Mouse (Mus musculus) layer of hippocampus, adult 2 months (tissue): ENCODE measurements around the gene Atp6v0b. TPM values are rescaled to one million over a fixed set of nuclear protein-coding genes. Genes with fewer than 3 reads are reported as not detected.

Experiments
- DNase-seq, 2 experiments: peaks; one replicate each; pipeline ENCODE4 v3.0.0; 2022; ENCODE audit warnings: low spot score in 2 of 2
- H3K27ac ChIP-seq: fragments of 200-600 bp; 2 replicates; pipeline ENCODE4 v1.8.1; 2022
- H3K4me3 ChIP-seq: fragments of 200-600 bp; 2 replicates; pipeline ENCODE4 v1.8.1; 2022; ENCODE audit warnings: mild to moderate bottlenecking
- CTCF ChIP-seq: fragments of 200-600 bp; conservative IDR thresholded peaks from 2 replicates; pipeline ENCODE4 v1.8.1; 2022; ENCODE audit warnings: antibody characterized with exemption, mild to moderate bottlenecking, moderate library complexity
- total RNA-seq, 2 experiments: library from RNA; stranded (reverse); gene quantifications; 2 replicates each; pipeline ENCODE4 v1.2.3; 2021

Gene Atp6v0b
- total RNA-seq, 2 experiments from 2014 or later, result 411 to 424 TPM

DNA sequence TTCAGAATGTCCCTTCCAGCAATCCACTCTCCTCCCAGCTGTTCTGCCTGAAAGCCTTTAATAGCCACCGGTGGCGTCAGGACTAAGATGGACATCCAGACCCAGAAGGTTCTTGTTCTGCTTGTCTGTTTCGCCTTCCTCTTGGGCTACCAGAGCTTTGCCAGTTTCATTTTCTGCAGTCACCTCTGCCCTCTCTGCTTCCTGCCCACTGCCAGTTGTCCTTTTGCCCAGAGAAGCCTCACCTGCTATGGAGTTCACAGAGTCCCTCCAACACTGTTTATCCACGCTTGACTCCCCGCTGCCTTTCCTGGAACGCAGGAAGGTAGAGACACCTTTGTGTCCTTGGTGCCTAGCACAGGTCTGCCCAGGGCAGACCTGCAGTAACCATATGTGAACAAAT lies 47.8 kb downstream of the Atp6v0b start:
- Histone ChIP-seq H3K27ac (no peak overlapping the region), H3K4me3 (no peak overlapping the region)
- TF ChIP-seq CTCF, result no peak
- DNase-seq, result no peak

DNA sequence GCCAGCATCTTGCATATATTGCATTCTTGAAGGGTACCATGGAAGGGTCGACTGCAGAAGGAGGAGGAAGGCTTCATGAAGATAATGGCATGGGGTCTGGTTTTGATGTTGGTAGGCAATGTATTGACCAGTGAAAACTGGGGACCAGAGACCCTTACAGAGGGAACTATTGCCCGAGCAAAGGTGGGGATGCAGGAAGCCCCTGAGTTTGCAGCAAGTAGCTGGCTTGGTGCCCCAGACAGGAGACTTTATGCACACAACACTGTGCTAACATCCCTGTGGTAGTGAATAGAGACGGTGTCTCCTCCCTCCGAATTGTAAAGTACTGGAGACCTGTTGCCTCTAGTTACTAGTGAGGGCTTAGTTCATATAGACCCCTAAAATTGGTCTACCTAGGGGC lies 49.9 kb downstream of the Atp6v0b start:
- DNase-seq, result no peak
- Histone ChIP-seq H3K4me3 (no peak overlapping the region), H3K27ac (no peak overlapping the region)
- TF ChIP-seq CTCF, result no peak

DNA sequence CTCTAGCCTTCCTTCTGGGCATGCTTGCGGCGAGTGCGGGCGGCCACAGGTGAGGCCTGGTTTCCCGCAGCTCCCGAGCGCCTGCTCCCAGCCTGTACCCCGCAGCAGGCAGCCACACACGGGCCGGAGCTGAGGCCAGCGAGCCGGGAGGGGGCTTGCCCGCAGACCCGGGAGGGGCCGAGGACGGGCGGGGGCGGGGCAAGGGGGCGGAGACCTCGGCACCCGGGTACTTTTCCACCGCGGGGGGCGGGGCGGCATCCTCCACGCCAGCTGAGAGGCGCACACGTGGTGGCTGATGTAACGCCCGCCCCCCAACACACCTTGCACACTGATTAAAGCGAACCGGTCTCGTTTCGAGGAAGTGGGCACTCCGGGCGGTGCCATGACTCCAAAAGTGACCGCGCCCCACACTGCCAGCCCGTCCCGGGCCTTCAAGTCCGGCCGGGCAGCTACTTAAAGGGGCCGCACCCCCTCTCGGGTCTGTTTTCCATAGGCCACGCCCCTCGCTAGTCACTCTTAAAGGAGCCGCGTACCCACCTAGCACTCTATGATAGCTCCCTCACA lies 50.8 kb downstream of the Atp6v0b start:
- TF ChIP-seq CTCF, result no peak
- peak; percentile 83 to 84 for DNase-seq
- peak overlapping the region; percentile 95 for H3K27ac ChIP-seq
- peak overlapping the region; percentile 77 for H3K4me3 ChIP-seq

DNA sequence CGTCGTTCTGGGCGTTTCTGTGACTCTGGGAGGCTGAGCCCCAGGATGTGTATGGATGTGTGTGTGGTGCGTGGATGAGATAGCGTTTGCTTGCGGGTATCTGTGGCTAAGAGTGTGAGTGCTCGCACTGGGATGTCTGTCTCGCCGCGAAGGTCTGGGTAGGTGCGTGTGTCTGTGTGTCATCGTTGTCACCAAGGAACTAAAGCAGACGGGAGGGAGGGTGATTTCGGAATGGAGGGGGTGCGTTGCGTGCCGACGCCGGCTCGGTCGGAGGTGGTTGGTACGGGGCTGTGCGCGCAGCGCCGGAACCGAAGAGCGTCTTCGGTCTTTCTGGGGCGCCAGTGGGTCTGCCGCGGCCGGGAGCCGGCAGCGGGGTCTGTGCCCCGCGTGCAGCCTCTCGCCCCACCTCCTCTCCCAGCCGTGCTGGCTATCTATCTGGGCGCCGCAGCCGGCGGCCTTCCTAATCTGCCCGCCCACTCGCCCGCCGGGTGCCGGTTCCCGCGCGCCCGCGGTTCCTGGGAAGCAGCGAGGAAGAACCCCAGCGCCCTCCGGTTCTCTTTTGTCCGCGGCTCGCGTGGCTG lies 51.5 kb downstream of the Atp6v0b start:
- peak; percentile 59 to 60 for DNase-seq
- no peak for TF ChIP-seq CTCF
- H3K27ac ChIP-seq, result peak overlapping the region; percentile 95
- peak overlapping the region; percentile 77 for H3K4me3 ChIP-seq

DNA sequence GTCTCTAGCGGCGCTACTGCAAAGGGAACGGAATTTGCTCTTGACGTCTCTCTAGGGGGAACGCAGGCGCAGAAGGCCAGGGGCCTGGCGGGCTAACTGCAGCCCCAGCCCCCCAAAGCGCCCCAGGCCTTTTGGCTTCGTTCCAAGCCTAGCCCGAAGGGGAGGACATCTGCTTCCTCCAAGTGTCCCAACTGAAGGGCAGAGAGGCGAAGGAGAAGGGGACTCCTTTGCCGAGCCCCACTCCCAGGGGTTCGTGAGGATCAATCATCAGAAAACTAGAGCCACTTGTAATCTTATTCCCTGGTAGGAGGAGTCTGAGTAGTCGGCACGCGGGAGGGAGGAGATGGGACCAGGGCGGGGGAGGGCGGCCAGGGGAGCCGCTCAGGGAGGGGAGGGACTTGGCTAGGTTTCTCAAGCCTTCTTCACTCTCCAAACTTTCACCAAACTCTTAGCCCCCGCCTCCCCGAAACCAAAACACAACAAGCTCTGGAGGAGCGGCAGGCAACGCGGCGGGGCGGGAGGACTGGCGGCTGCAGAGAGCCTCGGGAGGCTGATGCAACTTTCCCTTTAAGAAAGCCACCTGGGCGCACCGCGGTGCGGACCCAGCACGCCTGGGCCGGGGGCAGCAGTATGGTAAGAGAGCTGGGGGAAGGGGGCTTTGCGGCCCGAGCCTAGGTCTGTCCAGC lies 52.1 kb downstream of the Atp6v0b start:
- DNase-seq, result peak in 1 of 2 experiments; percentile 39
- peak overlapping the region; percentile 95 for H3K27ac ChIP-seq
- no peak; the same call in 1 of the 2 replicates for TF ChIP-seq CTCF
- peak overlapping the region; percentile 77 for H3K4me3 ChIP-seq

DNA sequence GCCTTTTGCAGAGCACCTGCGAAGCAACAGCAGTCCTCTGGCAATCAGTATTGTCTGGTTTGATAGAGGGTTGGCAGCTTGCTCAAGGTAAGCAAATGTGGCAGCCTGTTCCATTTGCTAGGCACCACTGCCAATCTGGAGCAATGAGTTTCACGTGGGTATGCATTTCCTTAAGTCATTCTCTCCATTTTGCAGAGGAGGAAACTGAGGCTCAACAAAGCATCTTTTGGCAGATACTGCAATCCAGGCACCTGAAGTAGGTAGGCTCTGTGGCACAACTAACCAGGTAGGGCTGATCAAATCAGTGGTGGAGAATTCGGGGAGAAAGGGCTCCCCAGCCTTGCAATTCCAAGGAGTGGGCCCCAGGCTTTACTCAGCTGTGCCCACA lies 52.7 kb downstream of the Atp6v0b start, which contains the start of gene Slc6a9:
Gene Slc6a9 (plus strand): TSS at position 50 of the 388 bp plus-strand sequence.
- no peak for DNase-seq
- TF ChIP-seq CTCF, result peak; percentile 41; the same call in 1 of the 2 replicates
- peak within 1 kb of the TSS; percentile 77 for H3K4me3 ChIP-seq
- H3K27ac ChIP-seq, result peak within 1 kb of the TSS; percentile 95

Other genes starting within 250 kb of the Atp6v0b start
- 10 to 100 TPM; 39.0 to 40.4 TPM for gene Dmap1, start 205.1 kb downstream of the Atp6v0b start, total RNA-seq
- gene Gm12845, start 162.9 kb downstream of the Atp6v0b start, total RNA-seq, result not detected
- not detected for gene Klf17, start 121.7 kb downstream of the Atp6v0b start, total RNA-seq
- 10 to 100 TPM; 32.2 to 33.2 TPM for gene Slc6a9, start 52.8 kb downstream of the Atp6v0b start, total RNA-seq
- gene Ccdc24, start 14.8 kb downstream of the Atp6v0b start, total RNA-seq, result 1 to 10 TPM in 1 of 2 experiments, under 1 TPM in 1; 0.79 to 2.0 TPM
- 10 to 100 TPM; 58.6 to 61.3 TPM for gene B4galt2, start 3.8 kb downstream of the Atp6v0b start, total RNA-seq
- gene Dph2, start 4.7 kb upstream of the Atp6v0b start, total RNA-seq, result 10 to 100 TPM; 10.1 to 12.1 TPM
- gene Ipo13, start 27.7 kb upstream of the Atp6v0b start, total RNA-seq, result 100 to 1,000 TPM; 133 to 138 TPM
- gene Artn, start 42.4 kb upstream of the Atp6v0b start, total RNA-seq, result 1 to 10 TPM; 1.8 to 1.9 TPM
- gene St3gal3, start 247.6 kb upstream of the Atp6v0b start, total RNA-seq, result 10 to 100 TPM; 41.9 to 42.1 TPM